Mouse (Mus musculus): Measurements from ENCODE around the gene Nphp4. TPM values are rescaled to one million over a fixed set of nuclear protein-coding genes. Genes with fewer than 3 reads are reported as not detected.
"Not testable (repeated sequence)": the region's sequence is repeated elsewhere in the genome, so short reads cannot be mapped to it uniquely, and the experiment has no call there.

Gene Nphp4
- polyA plus RNA-seq, 1 experiment from 2014 or later, result 7.6 TPM

DNA sequence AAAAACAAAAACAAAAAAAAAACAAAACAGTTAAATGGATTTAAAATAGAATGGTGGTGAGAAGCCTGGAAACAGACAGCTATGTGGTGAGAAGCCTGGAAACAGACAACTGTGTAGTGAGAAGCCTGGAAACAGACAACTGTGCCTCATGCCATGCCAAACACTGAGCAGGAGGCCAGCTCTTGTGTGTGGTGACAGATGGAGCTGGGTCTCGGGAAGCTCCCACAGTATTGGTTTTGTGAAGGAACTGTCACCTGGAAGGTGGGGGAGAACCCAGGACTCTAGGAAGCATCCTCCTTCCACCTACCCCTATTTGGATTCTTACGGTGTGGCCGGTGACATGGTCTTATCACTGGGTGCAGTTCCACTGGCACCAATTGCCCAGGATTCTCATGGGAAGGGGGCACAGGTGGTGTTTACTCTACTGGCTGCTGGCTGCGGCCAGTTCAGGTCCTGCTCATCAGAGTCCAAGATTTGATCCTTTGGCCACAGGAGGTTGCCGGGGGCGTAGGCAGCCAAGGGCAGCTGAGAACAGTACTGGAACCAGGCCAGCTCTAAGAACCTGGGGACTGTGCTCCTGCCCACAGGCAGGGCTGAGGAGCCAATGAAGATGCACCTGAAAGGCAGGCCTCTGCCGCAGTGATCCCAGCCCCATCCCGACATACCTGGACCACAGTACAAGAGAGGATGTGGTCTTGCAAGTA lies 77.2 kb downstream of the Nphp4 start:
- Histone ChIP-seq H3K9me3 (ENCODE audit: control insufficient read depth, low read length) (no peaks in the 10 kb centered on the region), H3K27ac (ENCODE audit: low read depth, low read length) (no peak overlapping the region), H3K4me1 (replicated peaks; ENCODE audit: control insufficient read depth, insufficient read depth, low read length) (peaks cover 8% of the 10 kb centered on the region), H3K36me3 (ENCODE audit: control insufficient read depth, insufficient read depth, low read length) (no peaks in the 10 kb centered on the region), H3K4me2 (ENCODE audit: low read depth, low read length, severe bottlenecking) (no peak overlapping the region), H3K9ac (ENCODE audit: low read length) (no peak overlapping the region), H3K4me3 (ENCODE audit: low read depth, low read length) (no peak overlapping the region), H3K27me3 (ENCODE audit: control insufficient read depth, insufficient read depth, low read length) (no peaks in the 10 kb centered on the region)
- WGBS, result 92% methylated on average over 8 of the region's 8 CpGs
- DNase-seq (ENCODE audit: low spot score), result no peak
- ATAC-seq (replicated peaks; ENCODE audit: low FRiP score), result no peak

- no peak for DNase-seq (ENCODE audit: low spot score)
- Histone ChIP-seq H3K4me1 (replicated peaks; ENCODE audit: control insufficient read depth, insufficient read depth, low read length) (peaks cover 8% of the 10 kb centered on the region), H3K4me3 (ENCODE audit: low read depth, low read length) (no peak overlapping the region), H3K9ac (ENCODE audit: low read length) (no peak overlapping the region), H3K9me3 (ENCODE audit: control insufficient read depth, low read length) (no peaks in the 10 kb centered on the region), H3K4me2 (ENCODE audit: low read depth, low read length, severe bottlenecking) (no peak overlapping the region), H3K27ac (ENCODE audit: low read depth, low read length) (no peak overlapping the region), H3K27me3 (ENCODE audit: control insufficient read depth, insufficient read depth, low read length) (no peaks in the 10 kb centered on the region), H3K36me3 (ENCODE audit: control insufficient read depth, insufficient read depth, low read length) (no peaks in the 10 kb centered on the region)
- no peak for ATAC-seq (replicated peaks; ENCODE audit: low FRiP score)
- 76% methylated on average over 18 of the region's 18 CpGs for WGBS
Observed at GRCm38 (mm10) chr4:152554421-152554820, 77.9 kb downstream of the Nphp4 start.

DNA sequence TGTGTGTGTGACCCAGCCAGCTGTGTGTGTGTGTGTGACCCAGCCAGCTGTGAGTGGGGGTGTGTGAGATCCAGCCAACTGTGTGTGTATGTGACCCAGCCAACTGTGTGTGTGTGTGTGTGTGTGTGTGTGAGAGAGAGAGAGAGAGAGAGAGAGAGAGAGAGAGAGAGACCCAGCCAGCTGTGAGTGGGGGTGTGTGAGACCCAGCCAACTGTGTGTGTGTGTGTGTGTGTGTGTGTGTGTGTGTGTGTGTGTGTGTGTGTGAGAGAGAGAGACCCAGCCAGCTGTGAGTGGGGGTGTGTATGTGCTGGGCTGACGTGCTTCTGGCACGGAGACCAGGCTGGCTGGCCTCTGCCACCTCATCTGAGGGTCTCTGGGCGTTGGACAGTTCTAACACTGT lies 79.3 kb downstream of the Nphp4 start:
- not testable (repeated sequence) for H3K27me3 ChIP-seq (ENCODE audit: control insufficient read depth, insufficient read depth, low read length); H3K36me3 ChIP-seq (ENCODE audit: control insufficient read depth, insufficient read depth, low read length); H3K4me2 ChIP-seq (ENCODE audit: low read depth, low read length, severe bottlenecking); H3K4me3 ChIP-seq (ENCODE audit: low read depth, low read length); H3K9me3 ChIP-seq (ENCODE audit: control insufficient read depth, low read length); ATAC-seq (replicated peaks; ENCODE audit: low FRiP score); H3K4me1 ChIP-seq (replicated peaks; ENCODE audit: control insufficient read depth, insufficient read depth, low read length); DNase-seq (ENCODE audit: low spot score); H3K9ac ChIP-seq (ENCODE audit: low read length); H3K27ac ChIP-seq (ENCODE audit: low read depth, low read length)
- 86% methylated on average over 3 of the region's 3 CpGs for WGBS

- no peak for ATAC-seq (replicated peaks; ENCODE audit: low FRiP score)
Observed at GRCm38 (mm10) chr4:152558246-152558645, 81.7 kb downstream of the Nphp4 start.

GRCm38 (mm10) chr4:152568006-152568405 lies 91.5 kb downstream of the Nphp4 start:
- Histone ChIP-seq H3K27me3 (ENCODE audit: control insufficient read depth, insufficient read depth, low read length) (no peaks in the 10 kb centered on the region), H3K4me3 (ENCODE audit: low read depth, low read length) (no peak overlapping the region), H3K9ac (ENCODE audit: low read length) (no peak overlapping the region), H3K4me2 (ENCODE audit: low read depth, low read length, severe bottlenecking) (no peak overlapping the region), H3K36me3 (ENCODE audit: control insufficient read depth, insufficient read depth, low read length) (no peaks in the 10 kb centered on the region), H3K4me1 (replicated peaks; ENCODE audit: control insufficient read depth, insufficient read depth, low read length) (no peaks in the 10 kb centered on the region), H3K27ac (ENCODE audit: low read depth, low read length) (no peak overlapping the region), H3K9me3 (ENCODE audit: control insufficient read depth, low read length) (no peaks in the 10 kb centered on the region)
- 79% methylated on average over 4 of the region's 4 CpGs for WGBS
- no peak for ATAC-seq (replicated peaks; ENCODE audit: low FRiP score)
- no peak for DNase-seq (ENCODE audit: low spot score)

More at GRCm38 (mm10) chr4:152558246-152558645, 81.7 kb downstream of the Nphp4 start:
- no peak for DNase-seq (ENCODE audit: low spot score)
- no peak overlapping the region for H3K4me3 ChIP-seq (ENCODE audit: low read depth, low read length)
- 55% methylated on average over 17 of the region's 17 CpGs for WGBS
- H3K9me3 ChIP-seq (ENCODE audit: control insufficient read depth, low read length), result no peaks in the 10 kb centered on the region
- H3K9ac ChIP-seq (ENCODE audit: low read length), result no peak overlapping the region
- H3K27me3 ChIP-seq (ENCODE audit: control insufficient read depth, insufficient read depth, low read length), result no peaks in the 10 kb centered on the region
- H3K4me1 ChIP-seq (replicated peaks; ENCODE audit: control insufficient read depth, insufficient read depth, low read length), result peaks cover 8% of the 10 kb centered on the region
- H3K4me2 ChIP-seq (ENCODE audit: low read depth, low read length, severe bottlenecking), result no peak overlapping the region
- no peaks in the 10 kb centered on the region for H3K36me3 ChIP-seq (ENCODE audit: control insufficient read depth, insufficient read depth, low read length)
- H3K27ac ChIP-seq (ENCODE audit: low read depth, low read length), result no peak overlapping the region

GRCm38 (mm10) chr4:152568662-152569395 lies 92.3 kb downstream of the Nphp4 start:
- Histone ChIP-seq H3K27ac (ENCODE audit: low read depth, low read length) (no peak overlapping the region), H3K9ac (ENCODE audit: low read length) (no peak overlapping the region), H3K27me3 (ENCODE audit: control insufficient read depth, insufficient read depth, low read length) (no peaks in the 10 kb centered on the region), H3K4me1 (replicated peaks; ENCODE audit: control insufficient read depth, insufficient read depth, low read length) (no peaks in the 10 kb centered on the region), H3K4me2 (ENCODE audit: low read depth, low read length, severe bottlenecking) (no peak overlapping the region), H3K9me3 (ENCODE audit: control insufficient read depth, low read length) (no peaks in the 10 kb centered on the region), H3K4me3 (ENCODE audit: low read depth, low read length) (no peak overlapping the region), H3K36me3 (ENCODE audit: control insufficient read depth, insufficient read depth, low read length) (no peaks in the 10 kb centered on the region)
- DNase-seq (ENCODE audit: low spot score) (no peak), ATAC-seq (replicated peaks; ENCODE audit: low FRiP score) (no peak)
- WGBS, result 61% methylated on average over 23 of the region's 23 CpGs

- Histone ChIP-seq H3K27ac (ENCODE audit: low read depth, low read length) (no peak overlapping the region), H3K4me3 (ENCODE audit: low read depth, low read length) (no peak overlapping the region), H3K4me2 (ENCODE audit: low read depth, low read length, severe bottlenecking) (no peak overlapping the region), H3K9me3 (ENCODE audit: control insufficient read depth, low read length) (no peaks in the 10 kb centered on the region), H3K27me3 (ENCODE audit: control insufficient read depth, insufficient read depth, low read length) (no peaks in the 10 kb centered on the region), H3K4me1 (replicated peaks; ENCODE audit: control insufficient read depth, insufficient read depth, low read length) (no peaks in the 10 kb centered on the region), H3K36me3 (ENCODE audit: control insufficient read depth, insufficient read depth, low read length) (no peaks in the 10 kb centered on the region), H3K9ac (ENCODE audit: low read length) (no peak overlapping the region)
- WGBS, result 73% methylated on average over 12 of the region's 12 CpGs
- no peak for ATAC-seq (replicated peaks; ENCODE audit: low FRiP score)
- DNase-seq (ENCODE audit: low spot score), result no peak
Observed at GRCm38 (mm10) chr4:152574266-152574665, 97.8 kb downstream of the Nphp4 start.

DNA sequence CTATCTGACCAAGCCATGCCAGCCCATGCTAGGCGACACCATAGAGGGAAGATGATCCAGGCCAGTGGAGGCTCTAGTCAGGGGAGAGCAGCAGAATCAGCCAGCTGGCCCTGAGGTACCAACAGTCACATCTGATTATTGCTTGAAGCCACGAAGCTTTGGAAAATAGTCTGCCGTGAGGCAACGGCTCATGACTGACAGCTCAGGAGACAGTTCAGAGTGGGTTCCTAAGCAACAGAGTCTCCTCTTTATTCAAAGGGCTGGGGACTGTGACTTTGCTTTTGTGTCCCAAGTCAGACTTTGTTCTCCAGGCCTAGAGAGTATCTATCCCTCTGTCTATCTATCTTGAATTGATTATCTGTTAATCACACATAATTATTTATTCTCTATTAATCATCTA lies 100.3 kb downstream of the Nphp4 start:
- Histone ChIP-seq H3K9me3 (ENCODE audit: control insufficient read depth, low read length) (no peaks in the 10 kb centered on the region), H3K9ac (ENCODE audit: low read length) (no peak overlapping the region), H3K4me1 (replicated peaks; ENCODE audit: control insufficient read depth, insufficient read depth, low read length) (no peaks in the 10 kb centered on the region), H3K4me2 (ENCODE audit: low read depth, low read length, severe bottlenecking) (no peak overlapping the region), H3K36me3 (ENCODE audit: control insufficient read depth, insufficient read depth, low read length) (no peaks in the 10 kb centered on the region), H3K27ac (ENCODE audit: low read depth, low read length) (no peak overlapping the region), H3K27me3 (ENCODE audit: control insufficient read depth, insufficient read depth, low read length) (no peaks in the 10 kb centered on the region), H3K4me3 (ENCODE audit: low read depth, low read length) (no peak overlapping the region)
- 76% methylated on average over 4 of the region's 4 CpGs for WGBS
- DNase-seq (ENCODE audit: low spot score), result no peak
- no peak for ATAC-seq (replicated peaks; ENCODE audit: low FRiP score)

GRCm38 (mm10) chr4:152579956-152580355 lies 103.5 kb downstream of the Nphp4 start:
- ATAC-seq (replicated peaks; ENCODE audit: low FRiP score) (no peak), DNase-seq (ENCODE audit: low spot score) (no peak)
- Histone ChIP-seq H3K9me3 (ENCODE audit: control insufficient read depth, low read length) (no peaks in the 10 kb centered on the region), H3K27ac (ENCODE audit: low read depth, low read length) (no peak overlapping the region), H3K27me3 (ENCODE audit: control insufficient read depth, insufficient read depth, low read length) (no peaks in the 10 kb centered on the region), H3K4me1 (replicated peaks; ENCODE audit: control insufficient read depth, insufficient read depth, low read length) (no peaks in the 10 kb centered on the region), H3K9ac (ENCODE audit: low read length) (no peak overlapping the region), H3K36me3 (ENCODE audit: control insufficient read depth, insufficient read depth, low read length) (no peaks in the 10 kb centered on the region), H3K4me3 (ENCODE audit: low read depth, low read length) (no peak overlapping the region), H3K4me2 (ENCODE audit: low read depth, low read length, severe bottlenecking) (no peak overlapping the region)
- 76% methylated on average over 4 of the region's 4 CpGs for WGBS
